Mouse (Mus musculus): ENCODE results near the gene Pum1. TPM values are rescaled to one million over a fixed set of nuclear protein-coding genes. Genes with fewer than 3 reads are reported as not detected.
A peak's percentile ranks its signal among the peaks of the same experiment; 100 is the strongest.
"Not testable (repeated sequence)": the region's sequence is repeated elsewhere in the genome, so short reads cannot be mapped to it uniquely, and the experiment has no call there.

The Pum1 gene
- polyA plus RNA-seq (2015; fragmentation: Nextera tagmentation; extraction: Ambion mirVana), result 109 and 111 TPM in 2 replicates

DNA sequence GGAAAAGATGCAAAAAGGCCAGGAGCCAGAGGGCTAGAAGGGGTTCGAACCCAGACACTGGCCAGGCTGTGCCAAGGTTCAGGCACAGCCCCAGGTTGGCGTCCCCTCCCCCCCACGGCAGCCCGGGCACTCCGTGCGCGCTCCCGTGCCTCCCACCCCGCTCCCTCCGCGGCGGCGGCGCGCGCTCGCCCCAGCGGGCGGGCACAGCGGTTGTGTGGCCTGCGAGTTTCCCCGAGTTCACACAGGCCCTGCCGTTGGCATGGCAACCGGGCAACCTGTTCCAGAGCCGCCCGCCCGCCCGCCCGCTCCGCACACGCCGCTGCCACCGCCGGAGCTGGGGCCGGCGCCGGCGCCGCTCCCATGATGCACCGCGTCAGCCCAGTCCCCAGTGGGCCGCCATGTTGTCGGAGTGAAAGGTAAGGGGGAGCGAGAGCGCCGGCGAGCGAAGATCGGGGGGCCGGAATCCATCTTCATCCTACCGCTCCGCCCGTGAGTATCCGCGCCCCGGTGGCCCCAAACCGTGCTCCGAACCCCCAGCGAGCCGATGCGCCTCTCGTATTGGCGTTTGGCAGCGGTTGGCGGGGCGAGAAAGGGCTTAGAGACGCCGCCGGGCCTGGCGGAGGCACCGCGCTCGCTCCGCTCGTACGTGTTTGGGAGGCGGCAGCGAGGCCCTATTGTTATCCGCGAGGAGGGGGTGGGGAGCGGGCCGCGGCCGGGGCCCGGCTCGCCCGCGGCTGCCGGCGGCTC lies at the start of gene Pum1:
Gene Pum1 (plus strand): TSS at position 343 of the 747 bp plus-strand sequence.
- Histone ChIP-seq H3K4me1 (peaks cover 35% of the 10 kb centered on the region), H3K9ac (peak within 1 kb of the TSS; percentile 89), H3K4me2 (peak within 1 kb of the TSS; percentile 72), H3K36me3 (replicated peaks) (no peaks in the 10 kb centered on the region), H3K4me3 (peak within 1 kb of the TSS; percentile 79), H3K27ac (peak within 1 kb of the TSS; percentile 97), H3K27me3 (replicated peaks) (no peaks in the 10 kb centered on the region), H3K9me3 (no peaks in the 10 kb centered on the region)
- WGBS, result under 1% methylated on average over 75 of the region's 90 CpGs
- ATAC-seq (replicated peaks), result peak; percentile 95

DNA sequence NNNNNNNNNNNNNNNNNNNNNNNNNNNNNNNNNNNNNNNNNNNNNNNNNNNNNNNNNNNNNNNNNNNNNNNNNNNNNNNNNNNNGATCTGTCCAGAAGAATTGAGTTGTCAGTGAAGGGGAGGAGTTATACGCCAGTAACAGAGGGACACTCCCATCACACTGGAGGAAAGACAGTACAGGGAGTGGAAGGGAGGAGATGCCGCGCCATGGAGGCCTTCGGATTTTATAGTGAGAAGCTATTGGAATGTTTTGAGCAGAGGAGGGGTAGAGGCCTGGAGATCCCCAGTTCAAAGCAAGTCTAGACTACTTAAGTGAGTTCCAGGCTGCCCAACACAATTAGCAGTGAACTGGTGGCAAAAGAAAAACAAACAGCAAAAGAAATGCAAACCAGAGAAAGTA lies 33.7 kb upstream of the Pum1 start:
- H3K4me1 ChIP-seq, result no peaks in the 10 kb centered on the region
- peak overlapping the region; percentile 32 for H3K4me2 ChIP-seq
- H3K36me3 ChIP-seq (replicated peaks), result no peaks in the 10 kb centered on the region
- H3K9ac ChIP-seq, result no peak overlapping the region
- no peak overlapping the region for H3K4me3 ChIP-seq
- no peaks in the 10 kb centered on the region for H3K9me3 ChIP-seq
- H3K27ac ChIP-seq, result 0 out of 2 replicates have a peak overlapping the region, but pooled peaks have one; percentile 49
- ATAC-seq (replicated peaks), result no peak
- H3K27me3 ChIP-seq (replicated peaks), result no peaks in the 10 kb centered on the region
- WGBS, result 7% methylated on average over 4 of the region's 4 CpGs

DNA sequence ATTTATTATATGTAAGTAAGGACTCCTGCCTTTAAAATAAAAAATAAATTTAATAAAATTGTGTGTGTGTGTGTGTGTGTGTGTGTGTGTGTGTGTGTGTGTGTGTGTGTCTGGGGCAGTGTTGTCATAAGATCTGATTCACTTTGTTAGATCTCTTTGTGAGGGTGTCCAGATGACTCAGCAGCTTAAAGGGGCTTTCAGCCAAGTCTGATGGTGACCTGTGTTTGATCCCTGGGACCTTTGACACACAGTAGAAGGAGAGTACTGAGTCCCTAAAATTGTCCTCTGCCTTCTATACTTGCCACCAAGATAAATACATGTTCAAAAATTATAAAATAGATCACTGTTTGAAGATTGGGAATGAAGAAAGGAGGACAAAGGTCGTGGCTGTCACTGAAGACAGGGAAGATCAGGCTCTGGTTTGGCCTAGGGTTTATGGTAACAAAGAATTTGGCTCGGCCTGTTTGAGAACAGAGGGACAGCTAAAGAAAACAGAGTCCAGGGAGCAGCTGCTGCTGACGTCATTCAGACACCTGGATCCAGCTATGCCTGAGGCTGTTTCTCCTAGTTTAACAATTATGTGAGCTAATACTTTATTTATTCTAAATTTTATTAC lies 32.8 kb upstream of the Pum1 start:
- Histone ChIP-seq H3K27ac (no peak overlapping the region), H3K36me3 (replicated peaks) (no peaks in the 10 kb centered on the region), H3K4me1 (no peaks in the 10 kb centered on the region), H3K4me3 (no peak overlapping the region), H3K27me3 (replicated peaks) (no peaks in the 10 kb centered on the region), H3K9ac (no peak overlapping the region), H3K4me2 (no peak overlapping the region), H3K9me3 (no peaks in the 10 kb centered on the region)
- ATAC-seq (replicated peaks), result no peak
- WGBS, result 54% methylated on average over 3 of the region's 3 CpGs

DNA sequence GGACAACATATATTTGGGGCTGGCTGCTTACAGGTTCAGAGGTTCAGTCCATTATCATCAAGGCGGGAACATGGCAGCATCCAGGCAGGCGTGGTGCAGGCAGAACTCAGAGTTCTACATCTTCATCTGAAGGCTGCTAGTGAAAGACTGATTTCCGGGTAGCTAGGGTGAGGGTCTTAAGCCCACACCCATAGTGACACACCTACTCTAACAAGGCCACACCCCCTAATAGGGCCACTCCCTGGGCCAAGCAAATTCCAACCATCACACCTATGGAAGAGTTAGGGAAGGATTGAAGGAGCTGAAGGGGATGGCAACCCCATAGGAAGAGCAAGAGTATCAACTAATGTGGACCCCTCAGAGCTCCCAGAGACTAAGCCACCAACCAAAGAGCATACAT lies 28.0 kb upstream of the Pum1 start:
- not testable (repeated sequence) for ATAC-seq (replicated peaks); H3K9ac ChIP-seq; H3K9me3 ChIP-seq; H3K36me3 ChIP-seq (replicated peaks); H3K27ac ChIP-seq; H3K27me3 ChIP-seq (replicated peaks); H3K4me2 ChIP-seq; H3K4me3 ChIP-seq; H3K4me1 ChIP-seq
- 89% methylated on average over 3 of the region's 3 CpGs for WGBS

DNA sequence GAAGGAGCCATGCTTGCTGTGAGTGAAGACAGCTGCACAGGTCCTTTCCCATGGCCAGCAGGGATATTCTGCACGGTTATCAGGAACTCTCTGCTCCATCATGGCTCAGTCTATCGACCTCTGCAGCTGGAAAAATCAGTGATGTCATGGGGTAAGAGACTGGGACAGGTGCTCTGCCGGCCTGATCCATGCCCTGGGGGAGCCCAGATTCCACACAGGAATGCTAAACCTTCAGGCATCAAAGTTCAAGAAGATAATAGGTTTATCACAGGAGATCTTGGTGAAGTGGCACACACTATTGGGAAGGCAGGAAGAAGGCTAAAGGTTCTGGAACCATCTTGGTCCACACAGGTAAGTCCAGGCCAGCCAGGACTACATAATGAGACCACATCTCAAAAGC lies 26.4 kb upstream of the Pum1 start:
- WGBS, result 75% methylated on average over 3 of the region's 3 CpGs

GRCm38 (mm10) chr4:130637488-130638422 lies 25.4 kb upstream of the Pum1 start:
- H3K27ac ChIP-seq, result no peak overlapping the region
- no peaks in the 10 kb centered on the region for H3K4me1 ChIP-seq
- H3K9ac ChIP-seq, result no peak overlapping the region
- H3K36me3 ChIP-seq (replicated peaks), result no peaks in the 10 kb centered on the region
- H3K4me3 ChIP-seq, result no peak overlapping the region
- no peaks in the 10 kb centered on the region for H3K27me3 ChIP-seq (replicated peaks)
- H3K9me3 ChIP-seq, result no peaks in the 10 kb centered on the region
- ATAC-seq (replicated peaks), result no peak
- H3K4me2 ChIP-seq, result no peak overlapping the region
- 85% methylated on average over 8 of the region's 9 CpGs for WGBS

More for the DNA sequence above, 26.4 kb upstream of the Pum1 start:
- no peak overlapping the region for H3K4me3 ChIP-seq
- ATAC-seq (replicated peaks), result no peak
- H3K27ac ChIP-seq, result no peak overlapping the region
- H3K4me2 ChIP-seq, result no peak overlapping the region
- H3K36me3 ChIP-seq (replicated peaks), result no peaks in the 10 kb centered on the region
- no peaks in the 10 kb centered on the region for H3K27me3 ChIP-seq (replicated peaks)
- no peaks in the 10 kb centered on the region for H3K4me1 ChIP-seq
- H3K9me3 ChIP-seq, result no peaks in the 10 kb centered on the region
- H3K9ac ChIP-seq, result no peak overlapping the region

DNA sequence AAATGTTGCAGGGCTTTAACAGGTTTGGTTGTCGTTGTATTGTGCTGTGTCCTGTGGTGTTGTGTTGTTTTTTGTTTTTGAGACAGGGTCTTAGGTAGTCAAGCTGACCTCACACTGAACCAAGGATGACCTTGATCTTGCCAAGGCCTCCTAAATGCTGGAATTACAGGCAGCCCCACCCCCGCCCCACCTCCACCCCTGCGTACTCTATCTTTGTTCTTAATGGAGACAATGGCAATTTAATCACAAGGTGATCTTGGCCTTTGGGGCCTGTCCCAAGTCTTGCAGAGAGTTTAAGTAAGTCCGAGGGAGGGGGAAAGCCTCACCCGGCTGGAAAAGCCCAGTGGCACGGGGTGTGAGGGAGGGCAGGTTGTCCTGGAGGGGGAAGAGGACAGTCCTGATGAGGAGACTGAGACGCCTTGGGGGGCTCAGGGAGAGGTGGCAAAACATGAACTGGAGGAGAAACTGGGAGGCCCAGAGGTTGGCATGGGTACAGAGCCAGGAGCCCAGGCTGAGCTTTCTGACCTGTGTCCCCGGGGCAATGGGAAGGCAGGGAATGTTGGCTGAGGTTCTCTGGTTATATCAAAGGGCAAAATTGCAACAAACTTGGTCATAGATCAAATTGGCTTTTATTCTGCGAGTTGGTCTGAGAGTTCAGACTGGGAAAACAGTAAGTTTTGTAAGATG lies 22.9 kb upstream of the Pum1 start:
- Histone ChIP-seq H3K27ac (no peak overlapping the region), H3K9ac (no peak overlapping the region), H3K27me3 (replicated peaks) (no peaks in the 10 kb centered on the region), H3K9me3 (no peaks in the 10 kb centered on the region), H3K4me3 (no peak overlapping the region), H3K4me1 (no peaks in the 10 kb centered on the region), H3K36me3 (replicated peaks) (no peaks in the 10 kb centered on the region), H3K4me2 (no peak overlapping the region)
- ATAC-seq (replicated peaks), result no peak
- WGBS, result 71% methylated on average over 9 of the region's 9 CpGs

- no peaks in the 10 kb centered on the region for H3K9me3 ChIP-seq
- H3K4me3 ChIP-seq, result no peak overlapping the region
- no peak overlapping the region for H3K27ac ChIP-seq
- no peak overlapping the region for H3K9ac ChIP-seq
- WGBS, result 88% methylated on average over 5 of the region's 5 CpGs
- H3K4me1 ChIP-seq, result no peaks in the 10 kb centered on the region
- no peak for ATAC-seq (replicated peaks)
- H3K4me2 ChIP-seq, result no peak overlapping the region
- H3K36me3 ChIP-seq (replicated peaks), result no peaks in the 10 kb centered on the region
- H3K27me3 ChIP-seq (replicated peaks), result no peaks in the 10 kb centered on the region
Measured at GRCm38 (mm10) chr4:130642468-130642867, 20.7 kb upstream of the Pum1 start.

DNA sequence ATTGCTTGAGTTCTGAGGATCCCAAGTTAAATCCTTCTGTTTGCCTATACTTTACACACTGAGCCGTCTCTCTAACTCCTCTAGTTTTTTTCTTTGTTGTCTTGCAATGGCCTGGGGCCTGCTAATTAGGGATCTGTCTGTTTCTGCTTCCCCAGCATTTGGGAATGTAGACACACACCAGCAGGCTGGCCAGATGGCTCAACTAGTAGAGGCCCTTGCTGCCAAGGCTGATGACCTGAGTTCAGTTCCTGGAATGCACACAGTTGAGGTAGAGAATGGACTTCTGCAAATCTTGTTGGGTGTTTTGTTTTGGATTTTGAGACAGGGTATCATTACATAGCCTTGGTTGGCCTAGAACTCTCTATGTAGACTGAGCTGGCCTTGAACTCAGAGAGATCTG lies 17.7 kb upstream of the Pum1 start:
- Histone ChIP-seq H3K9ac (no peak overlapping the region), H3K4me2 (no peak overlapping the region), H3K36me3 (replicated peaks) (no peaks in the 10 kb centered on the region), H3K4me1 (no peaks in the 10 kb centered on the region), H3K27me3 (replicated peaks) (no peaks in the 10 kb centered on the region), H3K9me3 (no peaks in the 10 kb centered on the region), H3K27ac (no peak overlapping the region), H3K4me3 (no peak overlapping the region)
- 68% methylated on average over 1 of the region's 1 CpGs for WGBS
- no peak for ATAC-seq (replicated peaks)

DNA sequence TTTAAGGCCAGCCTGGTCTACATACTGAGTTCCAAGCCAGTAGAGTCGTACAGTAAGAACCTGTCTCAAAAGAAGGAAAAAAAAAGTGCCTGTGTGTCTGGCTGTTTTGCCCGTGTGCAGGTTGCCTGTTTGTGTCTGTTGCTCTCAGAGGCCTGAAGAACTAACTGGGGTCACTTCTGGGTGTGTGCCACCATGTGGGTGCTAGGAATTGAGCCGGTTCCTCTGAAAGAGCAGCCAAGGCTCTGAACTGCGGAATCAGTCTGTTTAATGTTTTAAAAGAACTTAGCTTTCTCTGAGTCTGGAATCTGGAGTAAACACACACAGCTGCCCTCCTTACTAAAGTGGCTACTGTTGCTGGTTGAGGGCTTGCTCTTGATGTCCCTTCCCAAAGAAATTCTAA lies 11.8 kb upstream of the Pum1 start:
- Histone ChIP-seq H3K27ac (no peak overlapping the region), H3K4me2 (no peak overlapping the region), H3K4me1 (no peaks in the 10 kb centered on the region), H3K4me3 (no peak overlapping the region), H3K27me3 (replicated peaks) (no peaks in the 10 kb centered on the region), H3K36me3 (replicated peaks) (no peaks in the 10 kb centered on the region), H3K9me3 (no peaks in the 10 kb centered on the region), H3K9ac (no peak overlapping the region)
- no peak for ATAC-seq (replicated peaks)
- 78% methylated on average over 4 of the region's 4 CpGs for WGBS

GRCm38 (mm10) chr4:130652546-130652945 lies 10.6 kb upstream of the Pum1 start:
- H3K4me1 ChIP-seq, result no peaks in the 10 kb centered on the region
- WGBS, result 77% methylated on average over 4 of the region's 4 CpGs
- no peak overlapping the region for H3K9ac ChIP-seq
- H3K4me2 ChIP-seq, result no peak overlapping the region
- no peaks in the 10 kb centered on the region for H3K27me3 ChIP-seq (replicated peaks)
- H3K9me3 ChIP-seq, result no peaks in the 10 kb centered on the region
- no peak for ATAC-seq (replicated peaks)
- H3K27ac ChIP-seq, result no peak overlapping the region
- H3K4me3 ChIP-seq, result no peak overlapping the region
- no peaks in the 10 kb centered on the region for H3K36me3 ChIP-seq (replicated peaks)

Data from midbrain, embryonic 15.5 days (tissue).